ENCODE assay signal across 21 mouse cellular contexts in the genomic region with DNA sequence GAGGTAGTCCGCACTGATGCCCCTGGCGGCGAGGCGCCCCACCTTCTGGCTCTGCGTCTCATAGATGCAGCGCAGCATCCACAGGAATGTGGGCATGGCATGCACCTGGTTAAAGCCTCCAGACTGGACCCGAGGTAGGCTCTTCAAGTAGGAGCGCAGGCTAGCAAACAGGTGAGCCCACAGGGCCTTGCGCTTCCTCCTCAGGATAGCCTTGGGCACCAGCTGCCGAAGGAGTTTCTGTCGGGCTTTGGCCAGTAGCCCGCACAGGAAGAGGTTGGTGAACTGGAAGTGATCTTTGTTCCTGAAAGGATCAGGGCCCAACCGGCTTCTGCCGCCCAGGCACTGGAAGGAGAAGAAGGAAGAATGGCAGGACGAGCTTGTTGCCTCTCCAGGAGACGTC. TPM values are rescaled to one million over a fixed set of nuclear protein-coding genes. Genes with fewer than 3 reads are reported as not detected.
DNase-seq lines count a peak whose midpoint lies in the region; ATAC-seq and TF ChIP-seq lines count a peak whose summit lies in the region.
"Had no signal": no experiment of that assay in that cellular context is flagged by ENCODE, and none has a peak within 500 bp of the region (broad histone marks: within the 10 kb centered on the region; RNA-seq: fewer than 3 reads in every experiment).

No protein-coding gene starts in this region.

- intact Hi-C loops in heart, postnatal 36 days (cut with DNase I), result no loop called here

- H3K9me3 ChIP-seq in heart, embryonic 10.5 days, result no peaks in the 10 kb centered on the region
- H3K9me3 ChIP-seq in kidney, embryonic 16.5 days (ENCODE audit: low read length), result no peaks in the 10 kb centered on the region
- H3K9me3 ChIP-seq in stomach, postnatal 0 days (ENCODE audit: control insufficient read depth, low read length), result no peaks in the 10 kb centered on the region
- H3K9me3 ChIP-seq: embryonic facial prominence, embryonic 13.5 days; G1E; liver, embryonic 13.5 days; lung, embryonic 15.5 days; midbrain, embryonic 10.5 days had no signal

- no peak for ATAC-seq in kidney, embryonic 16.5 days (ENCODE audit: low FRiP score, low TSS enrichment)
- 0 out of 2 replicates have a peak, but pooled peaks have one; percentile 29 for ATAC-seq in stomach, postnatal 0 days (ENCODE audit: low FRiP score, low TSS enrichment)
- ATAC-seq: forebrain, embryonic 16.5 days; intestine, embryonic 16.5 days had no signal

- 0 out of 2 replicates have a peak overlapping the region, but pooled peaks have one; percentile 12 for H3K27ac ChIP-seq in heart, embryonic 10.5 days
- no peak overlapping the region for H3K27ac ChIP-seq in kidney, embryonic 16.5 days (ENCODE audit: low read length)
- no peak overlapping the region for H3K27ac ChIP-seq in stomach, postnatal 0 days (replicated peaks)
- H3K27ac ChIP-seq: embryonic facial prominence, embryonic 13.5 days; hindbrain, embryonic 14.5 days; kidney, postnatal 0 days; liver, embryonic 13.5 days; lung, embryonic 15.5 days; macrophage; midbrain, embryonic 10.5 days had no signal

- H3K36me3 ChIP-seq in heart, embryonic 10.5 days, result no peaks in the 10 kb centered on the region
- H3K36me3 ChIP-seq in kidney, embryonic 16.5 days (ENCODE audit: insufficient read depth, low read length), result no peaks in the 10 kb centered on the region
- H3K36me3 ChIP-seq in stomach, postnatal 0 days (ENCODE audit: control insufficient read depth, insufficient read depth, low read length), result peaks cover 12% of the 10 kb centered on the region; the same call in 1 of the 2 replicates
- H3K36me3 ChIP-seq: G1E; liver, embryonic 13.5 days; lung, embryonic 15.5 days; midbrain, embryonic 10.5 days had no signal

- H3K9ac ChIP-seq in kidney, embryonic 16.5 days (replicated peaks; ENCODE audit: low read length), result no peak overlapping the region
- no peak overlapping the region for H3K9ac ChIP-seq in stomach, postnatal 0 days (ENCODE audit: low read length)
- H3K9ac ChIP-seq: embryonic facial prominence, embryonic 13.5 days; hindbrain, embryonic 14.5 days; liver, embryonic 13.5 days; lung, embryonic 15.5 days had no signal

- no peak for TF ChIP-seq CTCF in stomach, postnatal 0 days (IDR thresholded peaks at IDR 0.05; ENCODE audit: low read depth)

- 58% methylated on average over 16 of the region's 16 CpGs for WGBS in heart, embryonic 10.5 days
- WGBS in kidney, embryonic 16.5 days, result 75% methylated on average over 16 of the region's 16 CpGs
- 77% methylated on average over 16 of the region's 16 CpGs for WGBS in stomach, postnatal 0 days

- peak overlapping the region; percentile 38 for H3K4me3 ChIP-seq in heart, embryonic 10.5 days
- H3K4me3 ChIP-seq in kidney, embryonic 16.5 days (ENCODE audit: low read length), result no peak overlapping the region
- no peak overlapping the region for H3K4me3 ChIP-seq in stomach, postnatal 0 days (ENCODE audit: low read depth, low read length)
- H3K4me3 ChIP-seq: embryonic facial prominence, embryonic 13.5 days; liver, embryonic 13.5 days; lung, embryonic 15.5 days had no signal

- DNase-seq in heart, embryonic 10.5 days (ENCODE audit: low spot score), result no peak
- DNase-seq in heart, postnatal 36 days, result no peak
- peak; percentile 9 to 32 for DNase-seq in kidney, postnatal 36 days
- DNase-seq in ZHBTc4 (ENCODE audit: low read depth, low spot score), result peak; percentile 60
- no peak for DNase-seq in stomach, postnatal 0 days (ENCODE audit: low spot score)
- DNase-seq in ovary, postnatal 14 days (ENCODE audit: low spot score), result no peak
- DNase-seq: adrenal gland, postnatal 25 days; cerebellum, adult 18-20 months; cerebellum, postnatal 36 days; liver, embryonic 13.5 days; thymus, postnatal 25 days had no signal

- H3K27me3 ChIP-seq in heart, embryonic 10.5 days (ENCODE audit: insufficient read depth, poor library complexity, severe bottlenecking), result peaks cover 51% of the 10 kb centered on the region
- 0 out of 2 replicates have a peak, but pooled peaks cover 10% of the 10 kb centered on the region for H3K27me3 ChIP-seq in kidney, embryonic 16.5 days (ENCODE audit: insufficient read depth, low read length)
- no peaks in the 10 kb centered on the region for H3K27me3 ChIP-seq in stomach, postnatal 0 days (ENCODE audit: control insufficient read depth, insufficient read depth, low read length)

- TF ChIP-seq EP300 in stomach, postnatal 0 days (optimal IDR thresholded peaks at IDR 0.05), result no peak

- peaks cover 20% of the 10 kb centered on the region for H3K4me1 ChIP-seq in heart, embryonic 10.5 days
- no peaks in the 10 kb centered on the region for H3K4me1 ChIP-seq in kidney, embryonic 16.5 days (ENCODE audit: insufficient read depth, low read length)
- H3K4me1 ChIP-seq in stomach, postnatal 0 days (replicated peaks; ENCODE audit: control insufficient read depth, insufficient read depth), result no peaks in the 10 kb centered on the region

- no peak overlapping the region for H3K4me2 ChIP-seq in kidney, embryonic 16.5 days (replicated peaks; ENCODE audit: low read depth, low read length)
- H3K4me2 ChIP-seq in stomach, postnatal 0 days (replicated peaks; ENCODE audit: low read depth), result no peak overlapping the region
- H3K4me2 ChIP-seq: liver, embryonic 13.5 days had no signal

RNA-seq across cellular contexts. Expression of a gene that starts 29.1 kb away (rescaled TPM):
- 3.6 and 3.8 TPM in 2 replicates for polyA plus RNA-seq in heart, embryonic 10.5 days (2016; fragmentation: Nextera tagmentation; extraction: Ambion mirVana)
- 10 to 100 TPM; 19.8 to 21.2 TPM for total RNA-seq in heart, postnatal 36 days (2021)
- polyA plus RNA-seq in kidney, embryonic 16.5 days (2015; fragmentation: Nextera tagmentation; extraction: Ambion mirVana), result 4.8 and 6.4 TPM in 2 replicates
- polyA plus RNA-seq in stomach, postnatal 0 days (2015; fragmentation: Nextera tagmentation; extraction: Ambion mirVana), result 4.5 and 4.9 TPM in 2 replicates

RNA-seq across cellular contexts. Expression of a gene that starts 49.5 kb away (rescaled TPM):
- polyA plus RNA-seq in heart, embryonic 10.5 days (2016; fragmentation: Nextera tagmentation; extraction: Ambion mirVana), result 8.1 and 8.3 TPM in 2 replicates
- total RNA-seq in heart, postnatal 36 days (2021), result 10 to 100 TPM; 24.3 to 24.7 TPM
- polyA plus RNA-seq in kidney, embryonic 16.5 days (2015; fragmentation: Nextera tagmentation; extraction: Ambion mirVana), result 7.9 and 9.8 TPM in 2 replicates
- polyA plus RNA-seq in stomach, postnatal 0 days (2015; fragmentation: Nextera tagmentation; extraction: Ambion mirVana), result 9.0 and 9.3 TPM in 2 replicates

Comparison
In these comparisons a context has a peak if more than half of its experiments do, and no peak if none do; other contexts are left out.
1. DNase-seq: peak in kidney, postnatal 36 days (2 of 2) and ZHBTc4 (single experiment); none in heart, embryonic 10.5 days (single experiment), heart, postnatal 36 days (0 of 2), stomach, postnatal 0 days (single experiment) and ovary, postnatal 14 days (single experiment).